Mouse (Mus musculus): ENCODE measurements at regions not wholly inside any gene's neighbourhood (a gene's known extent, or its start where the extent isn't known, plus 50 kb on each side); places are given as distances from the start of the nearest gene placed in this dataset.

GRCm38 (mm10) chr15:93982091-93982490 lies 386.4 kb upstream of the Prickle1 start:
- in situ Hi-C loops (cut with MboI; ENCODE audit: low sequenced_read_pairs): no loop called here

GRCm38 (mm10) chr15:93977494-93977893 lies 381.8 kb upstream of the Prickle1 start:
- in situ Hi-C loops (cut with MboI; ENCODE audit: low sequenced_read_pairs): no loop called here

- in situ Hi-C loops (cut with MboI; ENCODE audit: low sequenced_read_pairs): no loop called here
Measured at GRCm38 (mm10) chr15:93974727-93975126, 379.0 kb upstream of the Prickle1 start.

- in situ Hi-C loops (cut with MboI; ENCODE audit: low sequenced_read_pairs): no loop called here
Measured at GRCm38 (mm10) chr15:93972979-93973378, 377.3 kb upstream of the Prickle1 start.

- in situ Hi-C loops (cut with MboI; ENCODE audit: low sequenced_read_pairs): no loop called here
Measured at GRCm38 (mm10) chr15:93961950-93962349, 366.3 kb upstream of the Prickle1 start.

- in situ Hi-C loops (cut with MboI; ENCODE audit: low sequenced_read_pairs): no loop called here
Measured at GRCm38 (mm10) chr15:93959931-93960330, 364.2 kb upstream of the Prickle1 start.

- in situ Hi-C loops (cut with MboI; ENCODE audit: low sequenced_read_pairs): no loop called here
Measured at GRCm38 (mm10) chr15:93958086-93958485, 362.4 kb upstream of the Prickle1 start.

- in situ Hi-C loops (cut with MboI; ENCODE audit: low sequenced_read_pairs): no loop called here
Measured at GRCm38 (mm10) chr15:93956801-93957200, 361.1 kb upstream of the Prickle1 start.

- in situ Hi-C loops (cut with MboI; ENCODE audit: low sequenced_read_pairs): no loop called here
Measured at GRCm38 (mm10) chr15:93953548-93953947, 357.9 kb upstream of the Prickle1 start.

GRCm38 (mm10) chr15:93950441-93950840 lies 354.8 kb upstream of the Prickle1 start:
- in situ Hi-C loops (cut with MboI; ENCODE audit: low sequenced_read_pairs): no loop called here

GRCm38 (mm10) chr15:93948902-93949301 lies 353.2 kb upstream of the Prickle1 start:
- in situ Hi-C loops (cut with MboI; ENCODE audit: low sequenced_read_pairs): no loop called here

GRCm38 (mm10) chr15:93943545-93943944 lies 347.9 kb upstream of the Prickle1 start:
- in situ Hi-C loops (cut with MboI; ENCODE audit: low sequenced_read_pairs): no loop called here

GRCm38 (mm10) chr15:93932971-93933496 lies 337.3 kb upstream of the Prickle1 start:
- in situ Hi-C loops (cut with MboI; ENCODE audit: low sequenced_read_pairs): no loop called here

GRCm38 (mm10) chr15:93926842-93927241 lies 331.2 kb upstream of the Prickle1 start:
- in situ Hi-C loops (cut with MboI; ENCODE audit: low sequenced_read_pairs): no loop called here

GRCm38 (mm10) chr15:93926262-93926661 lies 330.6 kb upstream of the Prickle1 start:
- in situ Hi-C loops (cut with MboI; ENCODE audit: low sequenced_read_pairs): no loop called here

- in situ Hi-C loops (cut with MboI; ENCODE audit: low sequenced_read_pairs): no loop called here
Measured at GRCm38 (mm10) chr15:93921457-93922234, 326.0 kb upstream of the Prickle1 start.

- in situ Hi-C loops (cut with MboI; ENCODE audit: low sequenced_read_pairs): no loop called here
Measured at GRCm38 (mm10) chr15:93920996-93921395, 325.3 kb upstream of the Prickle1 start.

- in situ Hi-C loops (cut with MboI; ENCODE audit: low sequenced_read_pairs): no loop called here
Measured at GRCm38 (mm10) chr15:93919577-93919976, 323.9 kb upstream of the Prickle1 start.

- in situ Hi-C loops (cut with MboI; ENCODE audit: low sequenced_read_pairs): no loop called here
Measured at GRCm38 (mm10) chr15:93916856-93917255, 321.2 kb upstream of the Prickle1 start.

- in situ Hi-C loops (cut with MboI; ENCODE audit: low sequenced_read_pairs): no loop called here
Measured at GRCm38 (mm10) chr15:93913462-93913861, 317.8 kb upstream of the Prickle1 start.

- in situ Hi-C loops (cut with MboI; ENCODE audit: low sequenced_read_pairs): no loop called here
Measured at GRCm38 (mm10) chr15:93913041-93913440, 317.4 kb upstream of the Prickle1 start.

- in situ Hi-C loops (cut with MboI; ENCODE audit: low sequenced_read_pairs): no loop called here
Measured at GRCm38 (mm10) chr15:93910981-93911431, 315.3 kb upstream of the Prickle1 start.

Data from CH12F3 (cell line).